Mouse (Mus musculus): ENCODE data around the gene Tmem209. TPM values are rescaled to one million over a fixed set of nuclear protein-coding genes. Genes with fewer than 3 reads are reported as not detected.

Gene Tmem209
- total RNA-seq, 2 experiments from 2014 or later: 19.2 to 25.2 TPM

DNA sequence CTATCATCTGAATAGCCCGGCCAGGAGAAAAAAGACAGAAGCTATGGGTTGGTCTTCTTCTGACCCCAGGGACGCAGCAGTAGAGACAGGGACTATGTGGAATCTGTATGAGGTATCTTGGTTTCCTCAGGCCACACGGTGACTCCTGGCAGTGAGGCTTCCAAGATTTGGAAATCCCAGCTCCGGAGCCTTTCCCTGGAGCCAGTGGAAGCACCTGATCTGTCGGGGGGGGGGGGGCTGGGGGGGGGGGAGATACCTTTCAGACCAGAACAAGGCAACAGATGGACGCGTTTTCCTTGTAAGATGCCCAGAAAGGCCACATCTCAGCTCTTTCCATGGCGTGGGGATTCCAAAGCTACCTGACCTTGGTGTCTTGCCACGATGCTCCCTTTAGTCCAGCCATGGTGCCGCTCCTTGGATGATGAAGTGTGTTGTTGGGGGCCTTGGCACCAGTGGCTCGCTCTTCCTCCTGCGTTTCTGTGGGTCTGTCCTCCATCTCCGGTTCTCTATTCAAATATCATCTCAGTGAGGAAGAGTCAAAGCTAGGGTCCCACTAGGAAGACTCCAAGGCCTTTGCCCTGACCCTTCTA lies 47.7 kb downstream of the Tmem209 start:
- DNase-seq: no peak

DNA sequence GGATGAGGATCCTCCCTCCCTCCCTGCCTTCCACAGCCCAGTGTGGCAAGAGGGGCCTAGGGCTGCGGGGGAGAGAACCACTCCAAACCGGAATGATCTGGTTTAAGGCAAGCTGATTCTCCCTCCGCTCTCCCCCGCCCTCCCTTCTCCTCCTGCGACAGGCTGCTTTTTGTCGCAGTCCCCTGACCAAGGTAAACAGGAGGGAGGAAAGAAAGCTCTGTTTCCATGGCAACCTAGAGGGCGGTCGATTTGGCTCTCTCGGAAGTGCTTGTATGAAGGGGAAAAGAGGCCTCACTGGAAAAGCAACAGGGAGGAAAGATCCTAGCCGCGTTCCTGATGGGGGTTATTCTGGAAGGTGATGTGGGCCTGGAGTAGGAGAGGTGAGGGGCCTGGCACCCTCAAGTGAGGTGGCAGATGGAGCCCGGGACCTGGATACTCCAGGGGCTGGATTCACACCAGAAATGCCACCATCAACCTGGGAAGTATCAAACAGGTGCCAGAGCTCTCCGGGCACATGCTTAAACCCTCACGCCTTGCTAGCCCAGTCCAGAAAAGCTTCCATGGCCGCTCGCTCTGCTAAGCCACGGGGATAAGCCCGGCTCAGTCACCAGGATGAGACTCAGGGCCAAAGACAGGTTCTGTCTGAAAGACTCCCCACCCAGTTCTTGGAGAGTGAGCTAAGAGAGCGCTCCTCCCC lies 48.7 kb downstream of the Tmem209 start:
- peak; percentile 77 to 78 for DNase-seq

DNA sequence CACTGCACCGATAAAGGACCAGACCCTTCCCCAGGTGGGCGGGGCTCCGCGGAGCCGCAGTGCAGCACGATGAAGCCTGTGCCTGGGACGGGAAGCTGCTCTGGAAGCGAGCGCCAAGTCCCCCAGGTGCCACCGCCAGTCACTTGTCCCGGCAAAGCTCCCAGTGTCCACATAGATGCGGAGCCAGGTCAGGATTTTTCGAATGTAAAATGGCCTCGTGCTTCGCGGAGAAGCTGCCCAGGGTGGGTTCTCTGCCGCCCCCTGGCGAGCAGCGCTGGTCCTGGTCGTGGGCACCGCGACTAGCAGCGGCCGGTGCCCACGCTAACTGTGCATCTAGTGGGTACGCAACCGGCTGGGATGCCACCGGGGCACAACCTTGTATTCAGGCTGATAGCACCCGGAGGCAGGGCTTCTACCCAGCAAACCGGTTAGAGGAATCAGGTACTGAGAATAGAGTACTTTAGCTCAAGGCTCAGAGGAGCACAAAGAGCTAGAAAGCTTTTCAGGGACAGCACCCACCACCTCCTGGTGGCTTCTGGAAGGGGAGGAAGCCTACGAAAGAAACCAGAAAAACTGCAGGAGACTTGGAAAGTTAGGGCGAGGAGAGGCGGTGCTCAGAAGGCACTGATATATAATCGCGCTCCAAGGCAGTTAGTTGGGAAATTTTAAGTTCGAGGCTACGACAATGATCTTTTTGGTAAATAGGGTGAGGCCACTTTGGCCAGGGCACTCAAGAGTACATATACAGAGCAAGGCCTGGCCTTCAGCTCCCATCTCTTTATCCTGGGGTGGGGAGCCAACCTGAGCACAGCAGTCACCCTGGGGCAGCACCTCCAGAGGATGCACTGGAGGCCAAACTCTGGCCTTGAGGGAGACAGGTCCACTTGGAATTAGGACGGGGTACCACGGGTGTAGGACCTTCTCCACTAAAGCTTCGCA lies 49.5 kb downstream of the Tmem209 start:
- peak; percentile 74 for DNase-seq

DNA sequence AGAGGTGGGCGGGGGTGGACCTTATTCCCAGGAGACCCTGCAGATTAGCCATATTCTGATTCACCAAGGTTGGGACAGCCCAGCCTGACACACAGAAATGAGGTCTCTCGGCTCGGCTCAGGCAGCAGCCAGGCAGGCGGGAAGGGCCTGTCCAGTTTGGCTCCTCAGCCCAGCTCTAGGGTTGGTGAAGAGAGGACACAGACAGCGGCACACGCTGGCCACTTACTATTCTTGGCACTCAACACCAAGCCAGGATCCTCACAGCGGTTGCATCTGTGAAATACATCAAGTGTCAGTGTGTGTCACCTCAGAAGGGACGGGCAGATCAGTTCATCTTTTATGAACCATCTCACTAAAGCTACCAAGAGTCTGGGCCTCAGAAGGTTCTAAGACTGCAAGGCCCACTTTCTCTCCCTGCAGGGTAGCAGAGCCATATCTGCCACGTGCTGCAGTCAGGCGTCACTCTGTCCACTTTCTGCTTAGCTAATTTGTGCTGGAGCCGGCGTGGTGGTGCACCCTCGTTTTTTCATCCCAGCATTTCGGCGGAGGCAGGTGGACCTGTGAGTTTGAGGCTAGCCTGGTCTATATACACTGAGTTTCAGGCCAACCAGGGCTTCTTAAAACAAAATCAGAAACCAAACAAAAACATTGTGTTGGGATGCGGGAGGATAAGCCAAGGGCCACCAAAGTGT lies 50.4 kb downstream of the Tmem209 start:
- no peak for DNase-seq

DNA sequence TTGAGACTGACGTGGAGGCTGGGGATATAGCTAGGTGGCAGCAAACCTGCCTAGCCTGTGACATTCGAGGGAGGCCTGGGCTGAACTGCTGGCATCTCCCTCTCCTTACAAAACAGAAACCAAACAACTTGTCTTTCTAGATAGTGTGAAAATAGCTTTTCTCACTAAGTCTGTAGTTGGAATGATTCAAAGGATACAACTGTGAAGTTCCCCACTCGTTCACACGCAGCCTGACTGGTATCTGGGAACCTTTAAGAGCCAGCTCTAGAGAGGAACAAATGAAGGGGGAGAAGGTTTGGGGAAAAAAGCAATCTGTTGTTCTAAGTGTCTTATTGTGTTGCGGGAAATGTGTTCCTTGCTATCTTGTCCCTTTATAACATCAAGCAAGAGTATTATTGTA lies 51.0 kb downstream of the Tmem209 start:
- DNase-seq: no peak

DNA sequence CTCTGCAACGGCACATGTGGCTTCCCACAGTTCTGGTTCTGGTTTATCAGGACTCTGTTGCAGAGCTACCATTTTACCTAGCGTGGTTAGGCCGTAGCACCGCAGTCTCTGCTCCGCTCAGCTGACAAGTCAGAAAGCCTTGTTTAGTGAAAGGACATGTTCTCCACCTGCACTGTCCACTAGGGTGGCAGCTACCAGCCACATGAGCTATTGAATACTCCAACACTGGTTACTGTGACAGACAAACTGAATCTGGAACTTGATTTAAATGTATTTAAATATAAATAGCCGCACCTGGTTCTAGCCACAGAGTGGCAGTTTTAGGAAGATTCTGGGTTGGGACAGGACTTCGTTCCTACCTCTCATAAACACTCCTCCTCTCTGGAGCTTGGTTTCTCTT lies 52.6 kb downstream of the Tmem209 start:
- DNase-seq: no peak

DNA sequence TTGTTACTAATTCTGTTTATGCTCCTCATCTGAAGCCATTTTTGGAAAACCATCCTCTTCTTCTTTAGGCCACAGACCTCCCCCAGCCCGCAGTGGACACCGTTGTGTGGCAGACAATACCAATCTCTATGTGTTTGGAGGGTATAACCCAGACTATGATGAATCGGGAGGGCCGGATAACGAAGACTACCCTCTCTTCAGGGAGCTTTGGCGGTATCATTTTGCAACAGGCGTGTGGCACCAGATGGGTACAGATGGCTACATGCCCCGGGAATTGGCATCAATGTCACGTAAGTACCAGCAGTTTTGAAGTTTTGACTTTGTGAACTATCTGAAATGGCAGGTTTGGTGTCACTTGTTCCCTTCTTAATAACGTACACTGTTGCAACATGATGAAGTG lies 70.0 kb downstream of the Tmem209 start:
- DNase-seq: no peak

DNA sequence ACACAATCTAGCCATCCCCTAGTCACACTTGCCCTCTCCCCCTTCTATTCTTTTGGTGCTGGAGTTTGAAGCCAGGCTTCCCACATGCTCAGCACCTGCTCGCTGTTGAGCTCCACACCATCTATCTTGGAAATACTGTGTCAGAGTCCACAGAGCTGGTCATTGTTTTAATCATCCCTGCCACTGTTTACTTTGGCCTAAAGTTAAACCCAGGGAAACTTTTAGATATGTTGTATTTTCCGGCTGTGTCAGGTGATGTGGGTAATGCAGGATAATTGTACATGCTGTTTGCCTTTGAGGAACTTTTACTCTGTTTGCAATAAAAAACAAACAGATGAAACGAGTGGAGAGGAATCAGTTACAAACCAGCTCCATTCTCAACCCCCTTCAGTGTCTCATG lies 72.5 kb downstream of the Tmem209 start:
- no peak for DNase-seq

DNA sequence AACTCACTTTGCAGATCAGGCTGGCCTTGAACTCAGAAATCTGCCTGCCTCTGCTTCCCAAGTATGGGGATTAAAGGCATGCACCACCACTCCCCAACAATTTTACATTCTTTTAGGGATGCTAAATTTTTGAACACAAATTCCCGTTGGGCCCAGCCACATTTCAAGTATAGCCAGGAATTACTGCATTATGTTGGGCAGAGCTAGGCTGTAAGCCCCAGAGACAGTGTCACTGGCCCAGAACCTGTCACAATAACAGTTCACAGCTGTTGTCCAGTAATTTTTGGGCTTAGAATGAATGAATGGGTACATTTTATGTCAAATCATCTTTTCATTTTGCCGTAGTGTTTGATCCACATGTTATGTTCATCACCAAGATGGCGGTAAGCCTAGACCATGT lies 73.1 kb downstream of the Tmem209 start:
- DNase-seq: no peak

DNA sequence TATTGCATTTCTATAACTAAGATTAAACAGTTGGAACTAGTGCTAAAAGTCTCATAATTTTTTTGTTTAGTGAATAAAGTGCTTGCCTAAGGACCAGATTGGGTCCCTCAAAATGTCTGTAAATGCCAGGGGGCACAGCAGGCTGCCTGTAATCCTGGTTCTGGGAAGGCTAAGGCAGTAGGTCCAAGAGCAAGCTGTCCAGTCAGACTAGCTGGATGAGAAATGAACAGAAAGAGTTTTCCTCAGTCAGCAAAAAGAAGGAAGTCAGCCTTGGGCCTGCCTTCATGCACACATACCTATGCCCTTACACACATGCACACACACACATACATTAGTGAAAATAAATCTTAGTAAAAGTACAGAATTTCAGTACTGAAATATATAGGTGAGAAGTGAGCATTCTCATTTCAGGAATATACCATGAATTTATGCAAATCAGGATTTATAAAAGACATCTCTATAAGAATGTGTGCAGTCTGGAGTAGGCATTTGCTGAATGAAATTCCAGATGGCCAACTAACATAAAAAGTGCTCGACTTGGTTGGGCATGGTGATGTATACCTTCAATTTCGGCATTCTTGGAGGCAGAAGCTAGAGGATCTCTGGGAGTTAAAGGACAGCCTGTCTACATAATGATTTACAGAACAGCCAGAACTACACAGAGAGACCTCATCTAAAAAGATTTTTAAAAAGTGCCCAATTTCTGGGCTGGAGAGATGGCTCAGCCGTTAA lies 77.0 kb downstream of the Tmem209 start:
- no peak for DNase-seq

Other genes with a start within 250 kb of the Tmem209 start
- 10 to 100 TPM; 88.1 to 93.9 TPM for gene Ube2h, start 205.2 kb downstream of the Tmem209 start, total RNA-seq (2021)
- 10 to 100 TPM; 24.5 to 27.9 TPM for gene Zc3hc1, start 118.8 kb downstream of the Tmem209 start, total RNA-seq (2021)
- 10 to 100 TPM; 95.9 to 97.0 TPM for gene Klhdc10, start 107.9 kb downstream of the Tmem209 start, total RNA-seq (2021)
- 1 to 10 TPM in 1 of 2 experiments, under 1 TPM in 1; 0.70 to 1.2 TPM for gene Ssmem1, start 66 bp upstream of the Tmem209 start, total RNA-seq (2021)
- 1 to 10 TPM in 1 of 2 experiments, under 1 TPM in 1; 0.92 to 2.0 TPM for gene Cpa2, start 31.8 kb upstream of the Tmem209 start, total RNA-seq (2021)
- gene Cpa4, start 58.6 kb upstream of the Tmem209 start, total RNA-seq (2021): not detected
- not detected for gene Cpa5, start 101.2 kb upstream of the Tmem209 start, total RNA-seq (2021)
- gene Cpa1, start 129.4 kb upstream of the Tmem209 start, total RNA-seq (2021): not detected
- 1 to 10 TPM; 6.7 to 6.8 TPM for gene Cep41, start 184.0 kb upstream of the Tmem209 start, total RNA-seq (2021)
- 10 to 100 TPM; 48.4 to 52.7 TPM for gene Mest, start 213.8 kb upstream of the Tmem209 start, total RNA-seq (2021)